Mouse (Mus musculus): Measurements from ENCODE around the gene Rtl10.

The Rtl10 gene

DNA sequence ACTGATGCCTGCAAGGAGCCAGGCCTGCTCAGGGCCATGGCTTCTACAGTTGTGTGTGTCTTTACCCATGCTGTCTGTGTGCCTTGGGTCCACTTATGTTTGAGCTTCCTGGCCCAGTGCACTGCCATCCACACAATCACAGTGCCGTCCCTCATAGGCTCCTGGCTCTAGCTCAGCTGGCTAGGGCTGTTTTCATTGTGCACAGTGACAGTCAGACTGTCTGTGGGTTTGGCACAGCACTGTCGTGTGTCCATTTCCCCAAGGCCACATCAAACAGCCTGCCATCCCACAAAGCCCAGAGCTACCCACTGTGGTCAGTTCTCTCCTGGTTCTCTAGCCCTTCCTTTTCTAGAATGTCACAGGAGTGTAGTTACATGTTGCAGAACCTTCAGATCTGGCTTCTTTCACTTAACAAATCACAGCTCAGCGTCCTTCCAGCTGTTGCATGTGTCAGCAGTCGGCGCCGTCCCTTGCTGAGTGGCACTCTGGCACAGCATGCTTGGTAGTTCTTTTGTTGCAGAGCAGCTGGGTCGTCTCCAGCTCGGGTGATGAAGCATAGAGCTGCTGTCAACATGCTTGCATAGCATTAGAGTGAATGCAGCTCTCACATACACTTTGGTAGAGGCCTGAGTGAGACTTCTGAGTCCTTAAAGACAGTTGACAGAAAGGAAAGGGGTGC is 44.6 kb downstream of the Rtl10 start:
- DNase-seq (ENCODE audit: low read depth, low spot score): no peak

DNA sequence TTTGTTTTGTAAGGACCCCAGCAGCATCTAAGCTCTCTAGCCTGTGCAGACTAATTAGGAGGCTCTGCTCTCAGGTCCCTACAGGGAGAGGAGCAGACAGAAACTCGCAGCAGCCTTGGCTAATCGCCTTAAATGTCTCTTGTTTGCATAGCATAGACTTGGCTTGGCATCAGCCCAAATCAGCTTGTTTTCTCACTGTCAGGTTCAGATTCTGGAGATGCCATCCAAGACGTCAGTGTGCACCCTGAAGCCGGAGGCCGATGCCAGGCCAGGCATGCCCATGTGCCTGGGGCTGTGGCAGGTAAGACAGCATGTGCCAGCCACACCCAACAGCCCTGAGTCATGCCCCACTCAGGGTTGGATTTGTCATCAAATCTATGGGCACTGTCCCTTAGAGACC is 49.2 kb downstream of the Rtl10 start:
- DNase-seq (ENCODE audit: low read depth, low spot score): no peak
